Mouse (Mus musculus) megakaryocyte, embryonic 14.5 days (primary cell): ENCODE results near the gene Arhgap25.

Source experiments
- FLI1 ChIP-seq: IDR thresholded peaks from 2 replicates; pipeline ENCODE4 v1.6.1; 2012; ENCODE audit warnings: low read length, inconsistent platforms, mixed read lengths
- GATA1 ChIP-seq: IDR thresholded peaks from 3 replicates; pipeline ENCODE4 v1.6.1; 2012; ENCODE audit warnings: mixed read lengths, low read length, inconsistent platforms, borderline replicate concordance

DNA sequence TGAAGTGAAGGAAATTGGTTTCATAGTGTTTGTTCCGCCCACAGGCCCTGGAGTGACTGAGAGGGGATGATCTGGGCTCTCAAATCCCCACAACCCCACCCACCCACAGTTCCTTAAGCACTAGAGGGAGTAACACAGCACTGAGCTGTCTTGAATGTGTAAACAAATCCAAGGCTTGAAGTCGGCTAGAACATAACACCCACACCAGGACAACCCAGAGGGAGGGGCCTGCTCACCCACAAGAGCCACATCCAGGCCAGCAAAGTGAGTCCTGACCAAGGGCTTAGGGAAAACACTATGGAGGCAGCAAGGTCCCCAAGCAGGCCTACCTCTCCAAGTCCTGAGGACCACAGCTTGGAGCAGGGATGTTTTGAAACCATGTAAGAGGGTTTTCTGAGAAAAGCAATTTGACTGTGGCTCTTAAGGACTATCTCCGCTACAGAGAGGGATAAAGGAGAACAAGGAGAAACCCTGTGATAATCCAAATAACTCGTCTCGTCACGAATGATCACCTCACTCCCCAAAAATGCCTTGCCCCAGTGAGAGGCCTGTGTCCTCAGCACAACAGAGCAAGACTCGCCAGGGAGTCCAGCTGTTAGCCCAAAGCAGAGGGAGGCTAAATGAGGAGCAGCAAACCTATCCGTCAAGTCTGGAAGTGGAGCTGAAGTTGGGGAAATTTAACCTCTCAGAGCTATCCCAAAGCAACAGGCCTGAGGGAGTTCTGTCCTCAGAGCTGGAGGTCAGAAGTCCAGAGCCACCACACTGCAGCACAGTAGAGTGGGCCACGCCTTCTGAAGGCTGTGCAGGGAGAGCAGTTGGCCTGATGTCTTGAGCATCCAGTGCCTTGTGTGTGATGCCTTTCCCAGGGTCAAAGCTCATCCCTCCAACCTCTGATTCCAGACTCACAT is 34.9 kb upstream of the Arhgap25 start:
- no peak for TF ChIP-seq GATA1
- TF ChIP-seq FLI1: no peak
